Comparison of ENCODE assay signal across 8 mouse cellular contexts in genomic region chr4:133969114-133969770, GRCm38 (mm10). TPM values are rescaled to one million over a fixed set of nuclear protein-coding genes. Genes with fewer than 3 reads are reported as not detected.
DNase-seq lines count a peak whose midpoint lies in the region; TF ChIP-seq lines count a peak whose summit lies in the region.
"Had no signal": no experiment of that assay in that cellular context is flagged by ENCODE, and none has a peak within 500 bp of the region (broad histone marks: within the 10 kb centered on the region; RNA-seq: fewer than 3 reads in every experiment).

No protein-coding gene starts in this region.

- H3K36me3 ChIP-seq in embryonic facial prominence, embryonic 10.5 days (replicated peaks), result peaks cover 65% of the 10 kb centered on the region
- H3K36me3 ChIP-seq in limb, embryonic 10.5 days, result peaks cover 59% of the 10 kb centered on the region

- peak overlapping the region; percentile 100 for H3K27ac ChIP-seq in embryonic facial prominence, embryonic 10.5 days (replicated peaks)
- H3K27ac ChIP-seq in limb, embryonic 10.5 days, result peak overlapping the region; percentile 99
- peak overlapping the region; percentile 66 for H3K27ac ChIP-seq in olfactory bulb, adult 2 months (ENCODE audit: insufficient read depth, low read depth, low read length)

- peaks cover 44% of the 10 kb centered on the region for H3K4me1 ChIP-seq in embryonic facial prominence, embryonic 10.5 days
- peaks cover 31% of the 10 kb centered on the region for H3K4me1 ChIP-seq in limb, embryonic 10.5 days
- H3K4me1 ChIP-seq in olfactory bulb, adult 2 months (ENCODE audit: control insufficient read depth, insufficient read depth, low read length), result peaks cover 29% of the 10 kb centered on the region

- no peak for TF ChIP-seq POLR2A in olfactory bulb, adult 2 months (IDR thresholded peaks at IDR 0.05; ENCODE audit: insufficient read depth, low read depth, low read length)

- no peaks in the 10 kb centered on the region for H3K27me3 ChIP-seq in embryonic facial prominence, embryonic 10.5 days (replicated peaks; ENCODE audit: low read depth, poor library complexity, severe bottlenecking)
- 0 out of 2 replicates have a peak, but pooled peaks cover 4% of the 10 kb centered on the region for H3K27me3 ChIP-seq in limb, embryonic 10.5 days (ENCODE audit: low read depth, poor library complexity, severe bottlenecking)

- no peaks in the 10 kb centered on the region for H3K9me3 ChIP-seq in embryonic facial prominence, embryonic 10.5 days
- H3K9me3 ChIP-seq in limb, embryonic 10.5 days (replicated peaks), result no peaks in the 10 kb centered on the region

- intact Hi-C loops in left cerebral cortex, postnatal 4 days (cut with DNase I), result loop anchor here (10.0 kb wide), 1 partner anchor 54 kb away; no protein-coding TSS in a partner anchor
- intact Hi-C loops in left cerebral cortex, postnatal 10 days (cut with DNase I), result loop anchor here (5.0 kb wide), 1 partner anchor 57 kb away; no protein-coding TSS in a partner anchor
- intact Hi-C loops in left cerebral cortex, postnatal 36 days (cut with DNase I), result no loop called here

- 64% methylated on average over 8 of the region's 8 CpGs for WGBS in embryonic facial prominence, embryonic 10.5 days
- WGBS in limb, embryonic 10.5 days, result 48% methylated on average over 8 of the region's 8 CpGs
- WGBS in olfactory bulb, adult 2 months, result 21% methylated on average over 8 of the region's 8 CpGs

- DNase-seq in left cerebral cortex, postnatal 4 days, result peak; percentile 47
- no peak for DNase-seq in left cerebral cortex, postnatal 10 days (ENCODE audit: extremely low spot score in 1 of 2, low spot score in 2 of 2)
- no peak for DNase-seq in embryonic facial prominence, embryonic 10.5 days (ENCODE audit: low spot score)
- DNase-seq in limb, embryonic 10.5 days (ENCODE audit: low spot score), result no peak
- no peak for DNase-seq in left cerebral cortex, postnatal 36 days (ENCODE audit: low spot score in 2 of 2)
- no peak for DNase-seq in spleen, adult 18-20 months

- peak overlapping the region; percentile 89 for H3K4me3 ChIP-seq in embryonic facial prominence, embryonic 10.5 days
- H3K4me3 ChIP-seq in limb, embryonic 10.5 days, result peak overlapping the region; percentile 79
- no peak overlapping the region for H3K4me3 ChIP-seq in olfactory bulb, adult 2 months (ENCODE audit: insufficient read depth, low read depth, low read length)

- no peak for TF ChIP-seq CTCF in olfactory bulb, adult 2 months (IDR thresholded peaks at IDR 0.05; ENCODE audit: insufficient read depth, low read depth, low read length)

RNA-seq across cellular contexts. Expression of gene Hmgn2, which starts 0.8 kb away (rescaled TPM):
- 100 to 1,000 TPM; 274 to 291 TPM for total RNA-seq in left cerebral cortex, postnatal 4 days (2021)
- 100 to 1,000 TPM; 181 to 183 TPM for total RNA-seq in left cerebral cortex, postnatal 10 days (2021)
- 2,976 and 3,167 TPM in 2 replicates for polyA plus RNA-seq in embryonic facial prominence, embryonic 10.5 days (2016; fragmentation: Nextera tagmentation; extraction: Ambion mirVana)
- 2,670 and 2,950 TPM in 2 replicates for polyA plus RNA-seq in limb, embryonic 10.5 days (2016; fragmentation: Nextera tagmentation; extraction: Ambion mirVana)
- polyA plus RNA-seq in olfactory bulb, adult 2 months (2012; ENCODE audit: insufficient read depth, insufficient read length, low replicate concordance, missing spikeins), result 327 TPM in 1 of 2 replicates, not detected in the other
- 100 to 1,000 TPM in 1 of 2 experiments, 10 to 100 TPM in 1; 97.3 to 117 TPM for total RNA-seq in left cerebral cortex, postnatal 36 days (2021)

RNA-seq across cellular contexts. Expression of gene Dhdds, which starts 31.5 kb away (rescaled TPM):
- 10 to 100 TPM; 49.1 to 57.1 TPM for total RNA-seq in left cerebral cortex, postnatal 4 days (2021)
- total RNA-seq in left cerebral cortex, postnatal 10 days (2021), result 10 to 100 TPM; 57.1 to 61.4 TPM
- 41.2 and 42.1 TPM in 2 replicates for polyA plus RNA-seq in embryonic facial prominence, embryonic 10.5 days (2016; fragmentation: Nextera tagmentation; extraction: Ambion mirVana)
- polyA plus RNA-seq in limb, embryonic 10.5 days (2016; fragmentation: Nextera tagmentation; extraction: Ambion mirVana), result 41.8 and 41.9 TPM in 2 replicates
- polyA plus RNA-seq in olfactory bulb, adult 2 months (2012; ENCODE audit: insufficient read depth, insufficient read length, low replicate concordance, missing spikeins), result 229 TPM in 1 of 2 replicates, not detected in the other
- total RNA-seq in left cerebral cortex, postnatal 36 days (2021), result 10 to 100 TPM; 61.9 to 63.3 TPM

RNA-seq across cellular contexts. Expression of gene Lin28a, which starts 49.4 kb away (rescaled TPM):
- not detected for total RNA-seq in left cerebral cortex, postnatal 4 days (2021)
- not detected for total RNA-seq in left cerebral cortex, postnatal 10 days (2021)
- polyA plus RNA-seq in embryonic facial prominence, embryonic 10.5 days (2016; fragmentation: Nextera tagmentation; extraction: Ambion mirVana), result 18.7 and 24.2 TPM in 2 replicates
- 16.7 and 46.5 TPM in 2 replicates for polyA plus RNA-seq in limb, embryonic 10.5 days (2016; fragmentation: Nextera tagmentation; extraction: Ambion mirVana)
- not detected in 2 replicates for polyA plus RNA-seq in olfactory bulb, adult 2 months (2012; ENCODE audit: insufficient read depth, insufficient read length, low replicate concordance, missing spikeins)
- not detected for total RNA-seq in left cerebral cortex, postnatal 36 days (2021)
- total RNA-seq: layer of hippocampus, postnatal 36 days had no signal
